Mouse (Mus musculus): Measurements from ENCODE around the gene Rrnad1. TPM values are rescaled to one million over a fixed set of nuclear protein-coding genes. Genes with fewer than 3 reads are reported as not detected.

The Rrnad1 gene
- polyA plus RNA-seq, 1 experiment, result 1.3 TPM

DNA sequence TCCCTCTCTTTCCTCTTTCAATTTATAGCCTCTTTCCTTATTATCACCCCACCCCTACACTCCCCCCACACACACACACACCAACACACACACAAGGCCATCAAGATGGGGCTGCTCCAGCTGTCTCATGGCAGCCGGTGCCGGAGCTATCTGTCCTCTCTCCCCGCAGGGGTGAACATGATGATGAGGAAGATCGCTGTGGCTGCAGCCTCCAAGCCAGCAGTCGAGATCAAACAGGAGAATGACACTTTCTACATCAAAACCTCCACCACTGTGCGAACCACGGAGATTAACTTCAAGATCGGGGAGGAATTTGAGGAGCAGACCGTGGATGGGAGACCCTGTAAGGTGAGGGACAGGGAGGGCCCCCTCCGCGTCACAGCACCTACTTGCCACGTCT, 21.4 kb upstream of the Rrnad1 start:
- no peak overlapping the region for H3K4me3 ChIP-seq (replicated peaks)
- peaks cover under 1% of the 10 kb centered on the region for H3K4me1 ChIP-seq (ENCODE audit: control insufficient read depth)
- peaks cover 96% of the 10 kb centered on the region for H3K27me3 ChIP-seq (ENCODE audit: control insufficient read depth)
- TF ChIP-seq GATA1 (IDR thresholded peaks at IDR 0.05; ENCODE audit: low read length) (no peak), TAL1 (IDR thresholded peaks at IDR 0.05; ENCODE audit: low read length) (no peak)
- H3K9me3 ChIP-seq (ENCODE audit: control insufficient read depth, low read length), result no peaks in the 10 kb centered on the region; the same call in 1 of the 2 replicates
- no peaks in the 10 kb centered on the region for H3K36me3 ChIP-seq (ENCODE audit: control insufficient read depth)

DNA sequence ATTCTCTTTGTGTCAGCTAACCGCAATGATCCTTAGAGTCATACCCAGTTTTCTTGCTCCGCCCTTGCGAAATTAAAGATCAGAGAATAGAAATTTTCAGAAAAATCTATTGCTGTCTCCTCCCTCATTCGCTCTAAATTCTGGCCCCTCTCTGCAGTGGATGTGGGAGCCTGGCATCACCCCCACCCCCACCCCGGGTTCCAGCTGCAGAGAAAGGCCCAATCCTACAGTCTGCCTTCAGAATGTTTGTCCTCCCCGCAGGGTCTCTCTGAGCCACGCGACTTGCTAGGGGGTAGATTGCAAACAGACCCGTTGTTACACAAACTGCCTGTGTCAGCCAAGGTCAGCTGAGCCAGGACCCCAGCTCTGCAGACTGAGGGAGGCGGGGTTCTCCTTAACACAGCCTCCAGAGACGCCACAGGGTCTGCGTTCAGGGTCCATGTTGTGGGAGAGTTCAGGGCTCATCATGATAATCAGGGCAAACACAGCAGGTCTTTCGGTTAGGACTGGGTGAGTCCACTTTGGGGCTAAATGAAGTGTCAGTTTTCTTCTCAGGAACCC, 19.5 kb upstream of the Rrnad1 start:
- Histone ChIP-seq H3K36me3 (ENCODE audit: control insufficient read depth) (no peaks in the 10 kb centered on the region), H3K4me1 (ENCODE audit: control insufficient read depth) (peaks cover 2% of the 10 kb centered on the region), H3K27me3 (ENCODE audit: control insufficient read depth) (peaks cover 100% of the 10 kb centered on the region), H3K9me3 (ENCODE audit: control insufficient read depth, low read length) (no peaks in the 10 kb centered on the region; the same call in 1 of the 2 replicates), H3K4me3 (replicated peaks) (no peak overlapping the region)
- no peak for TF ChIP-seq GATA1 (IDR thresholded peaks at IDR 0.05; ENCODE audit: low read length)
- no peak for TF ChIP-seq TAL1 (IDR thresholded peaks at IDR 0.05; ENCODE audit: low read length)

GRCm38 (mm10) chr3:87949266-87949954, 18.9 kb upstream of the Rrnad1 start:
- Histone ChIP-seq H3K4me1 (ENCODE audit: control insufficient read depth) (peaks cover 2% of the 10 kb centered on the region), H3K9me3 (ENCODE audit: control insufficient read depth, low read length) (no peaks in the 10 kb centered on the region; the same call in 1 of the 2 replicates), H3K27me3 (ENCODE audit: control insufficient read depth) (peaks cover 100% of the 10 kb centered on the region), H3K36me3 (ENCODE audit: control insufficient read depth) (peaks cover 3% of the 10 kb centered on the region), H3K4me3 (replicated peaks) (no peak overlapping the region)
- TF ChIP-seq GATA1 (IDR thresholded peaks at IDR 0.05; ENCODE audit: low read length) (no peak), TAL1 (IDR thresholded peaks at IDR 0.05; ENCODE audit: low read length) (no peak)

GRCm38 (mm10) chr3:87948378-87949265, 18.1 kb upstream of the Rrnad1 start, which contains the start of gene Crabp2:
TSS of gene Crabp2 (plus strand) at chr3:87948666.
- Histone ChIP-seq H3K27me3 (ENCODE audit: control insufficient read depth) (peaks cover 94% of the 10 kb centered on the region), H3K4me1 (ENCODE audit: control insufficient read depth) (peaks cover 2% of the 10 kb centered on the region), H3K9me3 (ENCODE audit: control insufficient read depth, low read length) (no peaks in the 10 kb centered on the region; the same call in 1 of the 2 replicates), H3K4me3 (replicated peaks) (no peak within 1 kb of the TSS), H3K36me3 (ENCODE audit: control insufficient read depth) (peaks cover 7% of the 10 kb centered on the region)
- TF ChIP-seq GATA1 (IDR thresholded peaks at IDR 0.05; ENCODE audit: low read length) (no peak), TAL1 (IDR thresholded peaks at IDR 0.05; ENCODE audit: low read length) (no peak)

DNA sequence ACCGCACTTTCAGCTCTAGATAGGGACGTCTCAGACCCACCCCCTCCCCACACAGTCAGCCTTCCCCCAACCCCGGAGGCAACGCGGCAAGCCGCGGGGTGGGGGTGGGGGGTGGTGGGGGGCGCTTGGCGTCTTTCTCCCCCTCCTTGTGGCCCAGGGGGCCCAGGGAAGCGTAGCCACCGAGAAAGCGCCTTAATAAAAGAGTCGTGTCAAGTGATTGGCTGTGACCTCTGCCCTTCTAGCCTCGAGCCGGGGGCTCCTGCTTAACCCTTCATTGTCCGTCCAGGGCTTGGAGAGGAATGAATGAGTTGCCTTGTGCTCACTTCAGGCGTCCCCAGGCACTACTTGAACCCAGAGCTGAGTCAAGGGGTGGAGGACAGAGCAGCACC, 17.3 kb upstream of the Rrnad1 start:
- H3K4me3 ChIP-seq (replicated peaks), result no peak overlapping the region

GRCm38 (mm10) chr3:87947056-87947810, 16.7 kb upstream of the Rrnad1 start:
- TF ChIP-seq TAL1 (IDR thresholded peaks at IDR 0.05; ENCODE audit: low read length) (no peak), GATA1 (IDR thresholded peaks at IDR 0.05; ENCODE audit: low read length) (no peak)
- H3K27me3 ChIP-seq (ENCODE audit: control insufficient read depth), result peaks cover 80% of the 10 kb centered on the region
- peaks cover 18% of the 10 kb centered on the region for H3K36me3 ChIP-seq (ENCODE audit: control insufficient read depth)
- no peak overlapping the region for H3K4me3 ChIP-seq (replicated peaks)
- H3K4me1 ChIP-seq (ENCODE audit: control insufficient read depth), result peaks cover 2% of the 10 kb centered on the region
- no peaks in the 10 kb centered on the region; the same call in 1 of the 2 replicates for H3K9me3 ChIP-seq (ENCODE audit: control insufficient read depth, low read length)

More for the DNA sequence above, 17.3 kb upstream of the Rrnad1 start:
- peaks cover 13% of the 10 kb centered on the region for H3K36me3 ChIP-seq (ENCODE audit: control insufficient read depth)
- peaks cover 86% of the 10 kb centered on the region for H3K27me3 ChIP-seq (ENCODE audit: control insufficient read depth)
- H3K4me1 ChIP-seq (ENCODE audit: control insufficient read depth), result peaks cover 2% of the 10 kb centered on the region
- no peak for TF ChIP-seq GATA1 (IDR thresholded peaks at IDR 0.05; ENCODE audit: low read length)
- TF ChIP-seq TAL1 (IDR thresholded peaks at IDR 0.05; ENCODE audit: low read length), result no peak
- H3K9me3 ChIP-seq (ENCODE audit: control insufficient read depth, low read length), result no peaks in the 10 kb centered on the region; the same call in 1 of the 2 replicates

- H3K4me3 ChIP-seq (replicated peaks), result no peak overlapping the region
- H3K27me3 ChIP-seq (ENCODE audit: control insufficient read depth), result peaks cover 73% of the 10 kb centered on the region
- peaks cover 2% of the 10 kb centered on the region for H3K4me1 ChIP-seq (ENCODE audit: control insufficient read depth)
- TF ChIP-seq GATA1 (IDR thresholded peaks at IDR 0.05; ENCODE audit: low read length), result no peak
- no peak for TF ChIP-seq TAL1 (IDR thresholded peaks at IDR 0.05; ENCODE audit: low read length)
- no peaks in the 10 kb centered on the region; the same call in 1 of the 2 replicates for H3K9me3 ChIP-seq (ENCODE audit: control insufficient read depth, low read length)
- H3K36me3 ChIP-seq (ENCODE audit: control insufficient read depth), result peaks cover 25% of the 10 kb centered on the region
Measured at GRCm38 (mm10) chr3:87946541-87946860, 16.0 kb upstream of the Rrnad1 start.

DNA sequence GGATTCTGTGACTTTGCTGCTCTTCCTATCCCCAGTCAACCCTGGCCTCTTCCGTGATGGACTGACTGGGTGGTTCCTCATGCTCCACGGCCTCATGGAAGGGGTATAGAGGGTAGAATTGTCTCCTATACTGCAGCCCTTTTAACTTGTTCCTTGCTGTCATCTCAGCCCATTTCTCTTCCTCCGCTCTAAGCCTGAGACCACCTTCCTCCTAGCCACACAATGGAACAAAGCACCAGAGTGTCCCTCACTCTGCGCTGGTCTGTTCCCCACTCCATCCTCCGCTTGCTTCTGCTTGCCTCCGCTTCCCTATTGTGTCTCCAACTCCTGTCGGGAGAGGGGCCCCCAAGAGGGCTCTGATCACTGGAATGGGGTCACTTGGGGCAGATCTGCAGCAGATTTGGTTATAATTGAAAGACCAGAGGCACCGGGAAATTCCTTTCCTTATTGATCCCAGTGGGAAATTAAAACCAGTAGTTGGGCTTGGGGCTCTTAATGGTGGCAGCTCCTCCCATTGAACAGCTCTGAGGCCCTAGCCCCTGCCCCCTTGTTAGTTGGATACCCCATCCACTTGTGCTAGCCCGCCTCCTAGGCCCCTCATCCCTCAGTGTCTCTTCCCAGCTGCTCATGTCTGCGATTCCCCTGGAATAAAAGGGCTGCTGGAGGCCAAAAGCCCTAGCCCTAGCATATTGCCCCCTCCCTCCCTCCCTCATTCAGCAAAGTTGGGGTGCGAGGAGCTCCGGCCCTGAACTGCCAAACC, 15.4 kb upstream of the Rrnad1 start:
- Histone ChIP-seq H3K4me3 (replicated peaks) (no peak overlapping the region), H3K4me1 (ENCODE audit: control insufficient read depth) (peaks cover 2% of the 10 kb centered on the region), H3K9me3 (ENCODE audit: control insufficient read depth, low read length) (no peaks in the 10 kb centered on the region; the same call in 1 of the 2 replicates), H3K36me3 (ENCODE audit: control insufficient read depth) (peaks cover 31% of the 10 kb centered on the region), H3K27me3 (ENCODE audit: control insufficient read depth) (peaks cover 67% of the 10 kb centered on the region)
- TF ChIP-seq TAL1 (IDR thresholded peaks at IDR 0.05; ENCODE audit: low read length) (no peak), GATA1 (IDR thresholded peaks at IDR 0.05; ENCODE audit: low read length) (no peak)

Data from erythroblast, embryonic 14.5 days (primary cell).